Mouse (Mus musculus) cerebellum, postnatal 10 days (tissue): ENCODE results near the gene Mrvi1.

Source experiments
- DNase-seq, 2 experiments: peaks; one replicate each; pipeline ENCODE4 v3.0.0; 2021; ENCODE audit warnings: mixed read lengths in 2 of 2

The Mrvi1 gene

GRCm38 (mm10) chr7:110977699-110978392 is 4.4 kb downstream of the Mrvi1 start:
- no peak for DNase-seq

- no peak for DNase-seq
Measured at GRCm38 (mm10) chr7:110973450-110973849, 8.8 kb downstream of the Mrvi1 start.

GRCm38 (mm10) chr7:110972796-110973195 is 9.5 kb downstream of the Mrvi1 start:
- no peak for DNase-seq

GRCm38 (mm10) chr7:110967373-110967772 is 14.9 kb downstream of the Mrvi1 start:
- no peak for DNase-seq

- DNase-seq, result no peak
Measured at GRCm38 (mm10) chr7:110966853-110967252, 15.4 kb downstream of the Mrvi1 start.

GRCm38 (mm10) chr7:110965387-110965786 is 16.9 kb downstream of the Mrvi1 start:
- no peak for DNase-seq

- DNase-seq, result no peak
Measured at GRCm38 (mm10) chr7:110963655-110963997, 18.6 kb downstream of the Mrvi1 start.

- DNase-seq, result no peak
Measured at GRCm38 (mm10) chr7:110962943-110963654, 19.2 kb downstream of the Mrvi1 start.

GRCm38 (mm10) chr7:110962497-110962896 is 19.8 kb downstream of the Mrvi1 start:
- no peak for DNase-seq

- no peak for DNase-seq
Measured at GRCm38 (mm10) chr7:110956422-110957170, 25.7 kb downstream of the Mrvi1 start.

- DNase-seq, result no peak
Measured at GRCm38 (mm10) chr7:110955576-110955975, 26.7 kb downstream of the Mrvi1 start.

GRCm38 (mm10) chr7:110954072-110954858 is 28.0 kb downstream of the Mrvi1 start:
- no peak for DNase-seq

GRCm38 (mm10) chr7:110953210-110953609 is 29.1 kb downstream of the Mrvi1 start:
- no peak for DNase-seq

- DNase-seq, result no peak
Measured at GRCm38 (mm10) chr7:110950621-110950925, 31.7 kb downstream of the Mrvi1 start.

GRCm38 (mm10) chr7:110949785-110950620 is 32.3 kb downstream of the Mrvi1 start:
- DNase-seq, result no peak

- DNase-seq, result no peak
Measured at GRCm38 (mm10) chr7:110948579-110948978, 33.7 kb downstream of the Mrvi1 start.

GRCm38 (mm10) chr7:110947616-110948015 is 34.6 kb downstream of the Mrvi1 start:
- DNase-seq, result no peak

- DNase-seq, result peak; percentile 29 to 33
Measured at GRCm38 (mm10) chr7:110946731-110947130, 35.5 kb downstream of the Mrvi1 start.

GRCm38 (mm10) chr7:110944321-110944720 is 37.9 kb downstream of the Mrvi1 start:
- DNase-seq, result no peak

- no peak for DNase-seq
Measured at GRCm38 (mm10) chr7:110941701-110942530, 40.3 kb downstream of the Mrvi1 start.

- no peak for DNase-seq
Measured at GRCm38 (mm10) chr7:110941116-110941521, 41.1 kb downstream of the Mrvi1 start.
